Mouse (Mus musculus): Measurements from ENCODE around the gene Glb1l.

Glb1l gene

DNA sequence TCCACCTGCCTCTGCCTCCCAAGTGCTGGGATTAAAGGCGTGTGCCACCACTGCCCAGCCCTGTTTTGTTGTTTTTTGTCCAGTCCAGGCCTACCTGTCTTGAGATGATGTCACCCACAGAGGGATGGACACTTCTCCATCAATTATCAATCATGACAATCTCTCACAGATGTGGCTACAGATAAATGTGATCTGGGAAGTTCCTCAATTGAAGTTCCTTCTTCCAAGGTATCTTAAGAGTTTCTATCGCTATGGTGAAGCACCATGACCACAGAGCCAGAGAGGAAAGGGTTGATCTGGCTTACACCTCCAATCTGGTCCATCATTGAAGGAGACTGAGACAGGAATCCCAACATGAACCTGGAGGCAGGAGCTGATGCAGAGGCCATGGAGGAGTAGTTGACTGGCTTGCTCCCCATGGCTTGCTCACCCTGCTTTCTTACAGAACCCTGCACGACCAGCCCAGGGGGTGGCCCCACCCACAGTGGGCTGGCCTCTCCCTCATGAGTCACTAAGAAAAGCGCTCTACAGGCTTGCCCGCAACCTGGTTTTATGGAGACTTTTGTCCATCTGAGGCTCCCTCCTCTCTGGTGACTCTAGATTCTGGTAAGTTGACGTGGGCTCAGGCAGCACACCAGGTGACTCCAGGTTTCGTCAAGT is 19.9 kb upstream of the Glb1l start:
- DNase-seq: no peak

DNA sequence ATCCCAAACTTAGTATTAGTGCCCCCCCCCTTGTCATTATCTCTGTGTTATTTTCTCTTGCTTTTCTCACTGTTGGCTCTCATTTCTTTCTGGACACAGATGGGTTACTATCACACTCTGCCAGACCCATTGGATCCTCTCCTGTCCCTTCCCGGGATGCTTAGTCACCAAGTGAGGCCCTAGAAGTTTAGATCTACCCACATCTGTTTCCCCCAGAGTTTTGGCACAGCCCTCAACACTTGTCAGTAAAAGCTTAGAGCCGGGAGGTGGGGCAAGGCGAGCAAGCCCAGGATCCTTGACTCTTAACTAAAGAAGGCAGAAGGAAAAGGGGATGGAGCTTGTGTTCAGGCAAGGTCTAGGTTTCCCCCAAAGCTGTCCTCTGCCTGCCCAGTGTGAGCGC is 18.5 kb upstream of the Glb1l start:
- no peak for DNase-seq

GRCm38 (mm10) chr1:75227653-75228052 is 17.0 kb upstream of the Glb1l start:
- no peak for DNase-seq

DNA sequence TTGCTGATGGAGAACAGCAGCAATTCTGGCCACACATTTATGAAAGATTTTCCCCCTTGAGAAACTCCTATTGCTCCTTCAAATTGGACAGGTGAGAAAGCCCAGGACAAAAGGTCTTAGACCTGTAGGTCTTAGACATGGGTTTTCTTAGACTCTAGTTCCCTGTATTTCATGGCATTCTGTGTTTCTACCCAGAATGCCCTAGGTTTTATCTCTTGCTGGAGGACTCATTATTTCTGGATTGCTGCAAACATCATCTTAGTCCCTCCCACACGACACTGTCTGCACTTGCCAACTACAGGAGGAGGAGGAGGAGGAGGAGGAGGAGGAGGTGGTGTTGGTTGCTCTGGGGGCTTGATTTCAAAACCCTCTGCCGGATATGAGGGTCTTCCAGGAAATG is 15.5 kb upstream of the Glb1l start:
- DNase-seq: no peak

- no peak for DNase-seq
Observed at GRCm38 (mm10) chr1:75225473-75225872, 14.9 kb upstream of the Glb1l start.

DNA sequence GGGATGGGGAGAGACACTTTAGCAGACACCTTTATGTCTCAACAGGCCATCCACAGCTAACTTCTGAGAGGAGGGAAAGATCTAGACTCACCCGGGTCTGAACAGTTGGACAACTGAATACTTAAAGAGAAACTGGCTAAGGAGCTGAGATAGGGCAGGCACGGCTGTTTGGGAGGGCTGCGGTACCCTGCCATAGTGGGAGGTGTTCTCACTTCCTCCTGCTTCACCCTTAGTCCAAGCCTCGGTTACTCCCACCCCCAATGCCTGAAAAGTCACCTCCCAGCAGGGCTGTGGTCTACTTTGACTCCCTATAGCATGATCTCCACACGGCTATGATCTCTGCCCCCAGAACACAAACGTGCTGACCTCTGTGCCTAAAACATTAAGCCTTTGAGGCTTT is 12.9 kb upstream of the Glb1l start:
- DNase-seq: no peak

DNA sequence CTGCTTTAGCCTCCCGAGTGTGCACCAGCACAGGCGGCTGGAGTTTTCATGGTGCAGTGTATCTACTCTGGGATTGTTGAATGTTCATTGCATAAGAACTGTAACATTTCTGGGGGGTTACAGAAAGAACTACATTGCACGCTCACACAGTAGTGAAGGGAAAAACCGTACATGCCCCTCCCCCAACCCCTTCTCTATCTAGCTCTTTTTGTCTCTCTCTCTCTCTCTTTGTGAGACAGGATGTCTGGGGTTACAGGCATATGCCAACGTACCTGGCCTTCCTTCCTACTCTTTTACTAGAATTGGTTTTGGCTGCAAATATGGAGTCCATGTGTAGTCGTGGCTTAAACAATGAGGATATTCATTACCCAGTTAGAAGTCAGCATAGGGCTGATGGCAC is 12.3 kb upstream of the Glb1l start:
- DNase-seq: no peak

GRCm38 (mm10) chr1:75221538-75221937 is 10.9 kb upstream of the Glb1l start:
- DNase-seq: no peak

DNA sequence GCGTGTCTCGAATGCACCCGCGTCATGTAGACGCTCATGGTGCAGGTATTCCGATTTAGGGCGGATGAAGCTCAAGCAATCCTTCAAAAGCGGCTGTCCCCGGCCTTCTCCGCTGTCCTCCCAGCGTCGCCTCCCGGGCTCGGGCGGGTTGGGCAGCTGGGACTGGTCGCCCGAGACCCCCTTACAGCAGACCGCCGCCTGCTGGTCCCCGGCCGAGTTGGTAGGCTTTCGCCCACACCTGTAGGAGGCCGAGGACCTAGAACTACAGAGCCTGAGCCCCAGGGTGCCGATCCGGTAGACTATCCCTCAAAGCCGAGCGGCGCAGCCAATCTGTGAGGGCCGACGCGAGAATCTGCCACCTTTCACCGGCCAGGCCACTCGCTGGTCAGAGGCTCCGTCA is 8.9 kb upstream of the Glb1l start, which contains the start of gene Tuba4a:
Gene Tuba4a (minus strand): TSS at position 335 of the 400 bp plus-strand sequence.
- peak; percentile 23 for DNase-seq

DNA sequence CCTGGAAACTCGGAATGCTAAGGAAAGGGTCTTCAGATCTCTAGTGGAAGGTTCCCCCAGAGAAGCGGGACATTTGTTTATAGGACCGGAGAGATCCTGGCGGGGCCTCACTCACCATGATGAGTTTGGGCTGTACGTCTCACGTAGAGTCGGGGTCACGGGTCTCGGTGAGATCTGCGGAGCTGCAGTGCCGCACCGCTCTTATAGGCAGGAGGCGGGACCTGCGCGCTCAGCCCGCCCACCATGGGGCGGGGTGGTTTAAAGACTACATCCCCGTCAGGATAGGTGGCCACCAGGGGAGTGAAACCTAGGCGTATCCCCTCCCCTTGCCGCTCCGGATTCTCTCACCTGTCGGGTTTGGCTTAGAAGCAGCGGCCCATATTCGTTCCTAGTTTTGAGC is 8.5 kb upstream of the Glb1l start:
- peak; percentile 91 for DNase-seq

DNA sequence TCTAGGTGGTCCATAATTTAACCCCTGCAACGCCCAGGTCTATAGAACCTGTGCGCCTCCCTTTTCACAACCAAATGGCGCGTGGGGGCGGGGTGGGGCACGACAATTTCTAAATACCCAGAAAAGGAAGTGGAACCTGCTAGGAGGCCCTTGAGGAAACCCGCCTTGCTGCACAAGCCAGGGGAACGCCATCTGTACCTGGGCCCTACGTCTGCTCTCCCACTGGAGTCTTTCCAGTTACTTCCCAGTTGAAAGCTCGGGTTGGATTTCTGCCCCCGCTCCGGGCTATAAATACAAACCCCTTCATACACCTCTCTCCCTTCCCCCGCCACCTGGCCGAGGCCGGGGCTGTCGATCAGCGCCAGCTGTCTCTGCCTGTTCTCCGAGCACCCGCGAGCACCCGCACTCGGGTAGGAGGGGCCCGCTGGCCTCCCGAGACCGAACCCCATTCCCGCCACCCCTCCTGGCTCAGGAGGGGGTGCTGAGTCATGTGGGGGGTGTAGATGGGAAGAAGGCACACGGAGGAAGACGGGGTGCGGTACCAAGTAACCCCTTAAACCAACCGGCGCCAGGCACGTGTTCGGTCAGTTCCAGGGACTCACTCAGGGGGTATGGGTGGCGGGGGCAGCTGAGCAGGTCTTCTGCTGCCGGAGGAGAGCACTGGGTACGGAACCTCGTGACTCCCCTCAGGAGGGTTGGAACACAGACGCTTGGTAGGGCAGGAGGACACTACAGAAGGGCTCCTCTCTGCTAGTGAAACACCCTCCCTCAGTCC is 7.8 kb upstream of the Glb1l start:
- DNase-seq: peak; percentile 52

DNA sequence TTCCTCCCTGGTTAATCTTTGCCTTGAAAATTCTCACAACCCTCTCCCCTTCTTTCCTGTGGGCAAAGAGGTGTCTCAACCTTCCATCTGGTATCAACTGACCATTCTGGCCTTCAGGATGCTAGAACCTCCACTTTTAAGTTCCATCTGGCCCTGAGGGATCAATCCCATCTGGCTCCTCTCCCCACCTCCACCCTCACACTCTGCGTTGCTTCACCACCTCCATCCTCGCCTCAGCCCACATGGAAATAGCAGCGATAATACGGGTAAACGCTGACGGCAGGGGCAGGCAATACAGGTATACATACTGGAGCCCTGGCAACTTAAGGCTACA is 7.2 kb upstream of the Glb1l start:
- DNase-seq: no peak

DNA sequence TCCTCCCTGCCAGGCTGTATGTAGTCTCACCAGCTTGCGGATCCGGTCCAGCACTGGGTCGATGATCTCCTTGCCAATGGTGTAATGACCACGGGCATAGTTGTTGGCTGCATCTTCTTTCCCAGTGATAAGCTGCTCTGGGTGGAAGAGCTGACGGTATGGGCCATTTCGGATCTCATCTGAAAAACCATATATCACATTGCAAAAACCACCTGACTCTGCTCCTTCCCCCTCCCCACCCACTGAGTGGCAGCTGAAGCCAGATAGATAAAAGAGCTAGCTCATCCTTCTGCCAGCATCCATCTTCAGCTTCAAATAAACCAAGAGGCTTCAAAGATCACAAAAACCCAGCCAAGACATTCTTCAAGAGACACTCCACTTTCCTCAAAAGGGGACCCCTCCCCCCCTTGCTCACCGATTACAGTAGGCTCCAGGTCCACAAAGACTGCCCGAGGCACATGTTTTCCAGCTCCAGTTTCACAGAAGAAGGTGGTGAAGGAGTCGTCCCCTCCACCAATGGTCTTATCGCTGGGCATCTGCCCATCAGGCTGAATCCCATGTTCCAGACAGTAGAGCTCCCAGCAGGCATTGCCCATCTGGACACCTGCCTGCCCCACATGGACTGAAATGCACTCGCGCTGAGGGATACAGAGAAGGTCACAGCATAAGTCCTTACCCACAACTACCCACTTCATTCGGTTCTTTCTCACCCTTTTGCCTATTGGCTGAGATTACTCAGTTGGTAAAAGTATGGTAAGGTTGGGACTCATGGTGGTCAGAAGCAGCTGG is 6.4 kb upstream of the Glb1l start:
- no peak for DNase-seq

DNA sequence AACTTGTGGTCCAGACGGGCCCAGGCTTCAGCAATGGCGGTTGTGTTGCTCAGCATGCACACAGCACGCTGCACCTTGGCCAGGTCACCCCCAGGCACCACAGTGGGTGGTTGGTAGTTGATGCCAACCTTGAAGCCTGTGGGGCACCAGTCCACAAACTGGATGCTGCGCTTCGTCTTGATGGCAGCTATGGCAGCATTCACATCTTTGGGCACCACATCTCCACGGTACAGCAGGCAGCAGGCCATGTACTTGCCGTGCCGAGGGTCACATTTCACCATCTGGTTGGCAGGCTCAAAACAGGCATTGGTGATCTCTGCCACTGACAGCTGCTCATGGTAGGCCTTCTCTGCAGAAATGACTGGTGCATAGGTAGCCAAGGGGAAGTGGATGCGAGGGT is 5.2 kb upstream of the Glb1l start:
- DNase-seq: no peak

GRCm38 (mm10) chr1:75214886-75215285 is 4.3 kb upstream of the Glb1l start:
- no peak for DNase-seq

DNA sequence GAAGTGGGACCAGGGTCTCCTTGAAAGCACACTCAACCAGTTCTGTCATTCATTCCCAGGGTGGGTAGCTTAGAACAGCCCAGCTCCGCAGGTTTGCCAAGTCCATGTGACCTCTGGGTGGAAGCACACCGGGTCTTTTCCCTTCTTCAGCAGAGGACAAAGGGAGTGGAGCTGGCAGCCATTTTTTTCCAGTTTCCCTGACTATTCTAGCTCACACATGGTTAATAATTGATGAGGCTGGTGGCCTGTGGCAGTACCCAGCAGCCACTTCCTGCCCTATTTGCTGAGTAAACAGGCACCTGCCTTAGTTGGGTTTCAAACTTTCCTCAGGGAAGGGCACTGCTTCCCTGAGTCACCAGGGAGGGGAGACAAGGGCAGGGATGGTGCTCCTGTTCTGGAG is 3.8 kb upstream of the Glb1l start:
- DNase-seq: no peak

- DNase-seq: no peak
Observed at GRCm38 (mm10) chr1:75213096-75213495, 2.5 kb upstream of the Glb1l start.

GRCm38 (mm10) chr1:75212542-75212941 is 1.9 kb upstream of the Glb1l start:
- DNase-seq: no peak

GRCm38 (mm10) chr1:75211141-75211708 is 612 bp upstream of the Glb1l start:
- DNase-seq: no peak

DNA sequence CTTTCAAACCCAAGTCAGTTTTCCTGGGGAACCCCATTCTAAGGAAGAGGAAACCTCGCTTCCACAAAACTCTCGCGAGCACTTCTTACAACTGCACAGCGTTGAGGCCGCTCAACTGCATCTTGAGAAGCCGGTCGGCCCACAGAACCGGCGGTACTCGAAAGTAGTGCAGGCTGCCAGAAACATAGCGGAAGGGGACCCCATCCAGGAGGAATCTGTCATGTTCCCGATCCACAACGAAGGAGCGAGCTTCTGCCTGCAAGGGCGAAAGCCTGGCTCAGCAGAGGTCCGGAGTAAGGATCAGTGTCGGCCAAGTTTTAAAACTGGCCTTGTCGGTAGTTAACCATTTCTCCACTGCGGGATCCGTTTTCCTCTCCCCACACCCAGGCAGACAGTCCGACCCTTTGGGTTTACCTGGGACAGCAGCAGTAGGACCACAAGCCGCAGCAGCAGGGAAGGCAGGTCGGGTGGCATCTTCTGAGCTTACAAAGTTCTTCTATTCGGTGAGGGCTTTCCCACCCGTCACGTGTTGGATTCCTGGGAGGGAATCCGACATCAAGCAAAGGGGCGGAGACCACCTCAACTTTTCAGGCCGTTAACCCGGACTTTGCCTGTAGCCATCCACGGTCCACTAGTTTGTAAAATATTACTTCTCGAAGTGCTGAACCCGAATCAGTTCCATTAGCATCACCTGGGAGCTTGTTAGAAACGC is 1.5 kb downstream of the Glb1l start:
- DNase-seq: peak; percentile 40

- no peak for DNase-seq
Observed at GRCm38 (mm10) chr1:75201236-75201635, 9.4 kb downstream of the Glb1l start.

DNA sequence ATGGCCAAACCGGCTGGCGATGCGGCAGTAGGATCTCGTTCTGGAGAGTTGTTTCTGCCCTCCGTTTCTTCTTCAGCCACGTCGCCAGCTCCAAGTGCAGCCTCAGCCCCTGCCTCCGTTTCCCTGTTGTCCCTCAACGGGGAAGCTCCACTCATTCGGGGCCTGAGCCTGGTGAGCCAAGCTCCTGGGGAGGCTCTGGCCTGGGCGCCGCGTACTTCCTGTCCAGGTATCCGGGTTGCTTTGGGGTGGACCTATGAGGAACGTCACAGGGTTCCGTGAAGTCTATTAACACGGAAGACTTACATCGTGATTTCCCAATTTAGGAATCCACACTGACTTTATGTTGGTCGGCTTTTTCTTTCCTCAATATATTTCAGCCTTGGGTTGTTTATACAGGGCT is 18.2 kb downstream of the Glb1l start:
- DNase-seq: peak; percentile 56
